Mouse (Mus musculus) testis, adult 2 months (tissue): ENCODE measurements around the gene Kng1. TPM values are rescaled to one million over a fixed set of nuclear protein-coding genes. Genes with fewer than 3 reads are reported as not detected.

Experiments used
- H3K27ac ChIP-seq: fragments of 200-500 bp; 2 replicates; pipeline ENCODE4 v1.5.1; 2012; ENCODE audit warnings: low read depth, low read length; ENCODE audit not compliant: control insufficient read depth, insufficient read depth
- H3K27me3 ChIP-seq: fragments of 200-500 bp; 2 replicates; pipeline ENCODE4 v1.6.1; 2012; ENCODE audit warnings: mild to moderate bottlenecking, low read length, moderate library complexity; ENCODE audit not compliant: control insufficient read depth, insufficient read depth
- H3K36me3 ChIP-seq: fragments of 200-500 bp; 2 replicates; pipeline ENCODE4 v1.6.1; 2012; ENCODE audit warnings: mild to moderate bottlenecking, low read length; ENCODE audit not compliant: control insufficient read depth, insufficient read depth
- H3K4me1 ChIP-seq: fragments of 200-500 bp; 2 replicates; pipeline ENCODE4 v1.6.1; 2012; ENCODE audit warnings: low read length; ENCODE audit not compliant: control insufficient read depth, insufficient read depth
- H3K4me3 ChIP-seq: fragments of 200-500 bp; 2 replicates; pipeline ENCODE4 v1.5.1; 2012; ENCODE audit warnings: low read depth, mild to moderate bottlenecking, low read length, moderate library complexity, mixed read lengths; ENCODE audit not compliant: control insufficient read depth
- CTCF ChIP-seq: fragments of 200-500 bp; IDR thresholded peaks from 2 replicates; pipeline ENCODE4 v1.5.1; 2012; ENCODE audit warnings: low read depth, mild to moderate bottlenecking, inconsistent platforms, low read length, moderate library complexity; ENCODE audit not compliant: control insufficient read depth, insufficient read depth, insufficient replicate concordance
- POLR2A ChIP-seq: fragments of 200-500 bp; IDR thresholded peaks from 2 replicates; pipeline ENCODE4 v1.6.1; 2012; ENCODE audit warnings: low read depth, mild to moderate bottlenecking, inconsistent platforms, low read length, moderate library complexity; ENCODE audit not compliant: control insufficient read depth
- polyA plus RNA-seq: library from polyadenylated mRNA; depleted of rRNA; stranded (reverse); fragments of >200 nt; gene quantifications from 2 replicates; pipeline ENCODE4 v1.2.3, GENCODE M21; 2012; rRNA removed

Gene Kng1
- polyA plus RNA-seq, 1 experiment: not detected

- no peak overlapping the region for H3K27ac ChIP-seq
- peaks cover 4% of the 10 kb centered on the region for H3K4me1 ChIP-seq
- no peak for TF ChIP-seq POLR2A
- TF ChIP-seq CTCF: no peak
- peak overlapping the region; percentile 94 for H3K4me3 ChIP-seq
- H3K27me3 ChIP-seq: no peaks in the 10 kb centered on the region
- no peaks in the 10 kb centered on the region; the same call in 1 of the 2 replicates for H3K36me3 ChIP-seq
Measured at GRCm38 (mm10) chr16:23127311-23127672, 69.6 kb downstream of the Kng1 start.

- Histone ChIP-seq H3K4me1 (peaks cover 4% of the 10 kb centered on the region), H3K27me3 (no peaks in the 10 kb centered on the region), H3K4me3 (peak within 1 kb of the TSS; percentile 94), H3K27ac (peak within 1 kb of the TSS; percentile 89), H3K36me3 (no peaks in the 10 kb centered on the region)
- TF ChIP-seq CTCF (no peak), POLR2A (peak; percentile 80)
Measured at GRCm38 (mm10) chr16:23127673-23128375, 70.2 kb downstream of the Kng1 start, which contains the start of gene Rfc4. Gene Rfc4, minus strand, starts transcription at chr16:23127737.

GRCm38 (mm10) chr16:23130303-23130702 lies 72.6 kb downstream of the Kng1 start:
- no peak overlapping the region for H3K4me3 ChIP-seq
- no peaks in the 10 kb centered on the region for H3K27me3 ChIP-seq
- H3K36me3 ChIP-seq: no peaks in the 10 kb centered on the region
- H3K27ac ChIP-seq: no peak overlapping the region
- peaks cover 4% of the 10 kb centered on the region for H3K4me1 ChIP-seq
- no peak for TF ChIP-seq POLR2A
- no peak for TF ChIP-seq CTCF

Other genes with a start within 250 kb of the Kng1 start
- gene Crygs, start 246.3 kb upstream of the Kng1 start, polyA plus RNA-seq: 0.12 TPM in 1 of 2 replicates, not detected in the other
- 21.2 and 22.1 TPM in 2 replicates for gene Tbccd1, start 200.2 kb upstream of the Kng1 start, polyA plus RNA-seq
- 27.8 and 32.9 TPM in 2 replicates for gene Dnajb11, start 200.0 kb upstream of the Kng1 start, polyA plus RNA-seq
- 0.15 and 0.69 TPM in 2 replicates for gene Ahsg, start 166.6 kb upstream of the Kng1 start, polyA plus RNA-seq
- 0.41 and 0.94 TPM in 2 replicates for gene Fetub, start 139.5 kb upstream of the Kng1 start, polyA plus RNA-seq
- not detected in 2 replicates for gene Hrg, start 106.8 kb upstream of the Kng1 start, polyA plus RNA-seq
- 0.40 TPM in 1 of 2 replicates, not detected in the other for gene Kng2, start 28.4 kb upstream of the Kng1 start, polyA plus RNA-seq
- gene Eif4a2, start 49.6 kb downstream of the Kng1 start, polyA plus RNA-seq: 75.5 and 108 TPM in 2 replicates
- 5.2 and 8.4 TPM in 2 replicates for gene Rfc4, start 69.9 kb downstream of the Kng1 start, polyA plus RNA-seq
- 14.2 and 16.1 TPM in 2 replicates for gene Adipoq, start 88.7 kb downstream of the Kng1 start, polyA plus RNA-seq
- gene St6gal1, start 166.9 kb downstream of the Kng1 start, polyA plus RNA-seq: 3.6 and 4.2 TPM in 2 replicates